Mouse (Mus musculus) cerebellum, adult 18-20 months (tissue): ENCODE data around the gene Gm5128.
"Not testable (repeated sequence)": the region's sequence is repeated elsewhere in the genome, so short reads cannot be mapped to it uniquely, and the experiment has no call there.

ENCODE experiments used
- DNase-seq, 2 experiments: peaks; one replicate each; pipeline ENCODE4 v3.0.0; 2021

The Gm5128 gene

GRCm38 (mm10) chrX:135372984-135373383 is at the start of gene Gm5128:
TSS of gene Gm5128 (plus strand) at chrX:135373284.
- not testable (repeated sequence) for DNase-seq

DNA sequence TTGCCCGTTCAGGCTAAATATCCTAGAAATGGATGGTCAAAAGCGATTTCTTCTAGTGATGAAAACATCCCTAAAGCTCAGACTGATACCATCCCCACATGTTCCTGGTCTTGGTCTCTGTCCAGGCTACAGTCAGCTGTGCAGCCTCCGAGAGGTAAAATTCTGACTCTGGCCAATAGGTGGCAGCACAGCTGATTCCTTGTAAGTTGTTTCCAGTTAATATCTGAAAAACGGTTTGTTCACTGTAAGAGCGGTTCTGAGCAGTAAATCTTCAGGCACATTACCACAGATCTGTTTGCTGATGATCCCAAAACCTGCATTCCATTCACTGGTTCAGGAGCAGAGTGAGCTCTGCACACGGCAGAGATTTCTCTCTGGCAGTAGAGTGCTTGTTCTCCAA is 12.4 kb upstream of the Gm5128 start:
- not testable (repeated sequence) for DNase-seq

- DNase-seq = not testable (repeated sequence)
These were observed 11.1 kb upstream of the Gm5128 start for GRCm38 (mm10) chrX:135361943-135362342.

GRCm38 (mm10) chrX:135403578-135403977 is 30.5 kb downstream of the Gm5128 start:
- DNase-seq = not testable (repeated sequence)

DNA sequence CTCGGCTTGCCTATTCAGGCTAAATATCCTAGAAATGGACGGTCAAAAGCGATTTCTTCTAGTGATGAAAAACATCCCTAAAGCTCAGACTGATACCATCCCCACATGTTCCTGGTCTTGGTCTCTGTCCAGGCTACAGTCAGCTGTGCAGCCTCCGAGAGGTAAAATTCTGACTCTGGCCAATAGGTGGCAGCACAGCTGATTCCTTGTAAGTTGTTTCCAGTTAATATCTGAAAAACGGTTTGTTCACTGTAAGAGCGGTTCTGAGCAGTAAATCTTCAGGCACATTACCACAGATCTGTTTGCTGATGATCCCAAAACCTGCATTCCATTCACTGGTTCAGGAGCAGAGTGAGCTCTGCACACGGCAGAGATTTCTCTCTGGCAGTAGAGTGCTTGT is 48.1 kb downstream of the Gm5128 start:
- DNase-seq = peak in 1 of 2 experiments; percentile 0

DNA sequence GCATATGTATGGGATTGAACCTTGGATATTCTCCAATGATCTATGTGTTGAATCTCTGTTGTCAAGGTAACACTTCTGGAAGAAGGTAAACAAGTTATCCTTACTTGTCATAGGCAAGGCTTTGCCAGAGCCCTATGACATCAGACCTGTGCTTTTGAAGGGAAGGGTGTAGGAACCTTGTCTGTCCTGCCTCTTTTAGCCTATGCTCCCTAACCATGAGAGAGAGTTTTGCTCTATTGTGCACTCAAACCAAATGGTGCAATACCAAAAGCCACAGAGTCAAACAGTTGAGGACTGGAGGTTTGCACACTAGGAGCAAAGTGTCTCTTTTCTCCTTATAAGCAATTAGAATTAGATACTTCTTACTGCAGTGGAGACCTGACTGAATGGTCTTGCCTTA is 48.7 kb downstream of the Gm5128 start:
- not testable (repeated sequence) for DNase-seq

GRCm38 (mm10) chrX:135422473-135422872 is 49.4 kb downstream of the Gm5128 start:
- not testable (repeated sequence) for DNase-seq
